Mouse (Mus musculus): ENCODE data around the gene Pwp2. TPM values are rescaled to one million over a fixed set of nuclear protein-coding genes. Genes with fewer than 3 reads are reported as not detected.
"Not testable (repeated sequence)": the region's sequence is repeated elsewhere in the genome, so short reads cannot be mapped to it uniquely, and the experiment has no call there.

The Pwp2 gene
- total RNA-seq (2021): 10 to 100 TPM; 18.1 to 21.0 TPM
- long read RNA-seq, transcript Pwp2-201 (21 exons, 3,872 nt): major isoform, 9 of 16 reads
- long read RNA-seq, partial matches to known transcripts: 4 of 16 reads
- long read RNA-seq, other reads (novel, unspliced or antisense): 3 of 16 reads

- DNase-seq (ENCODE audit: low spot score in 2 of 2): peak; percentile 80 to 88
These were observed at the start of gene Pwp2 for GRCm38 (mm10) chr10:78184531-78185380. TSS of gene Pwp2 (minus strand) at chr10:78185149.

- no peak for DNase-seq (ENCODE audit: low spot score in 2 of 2)
These were observed 48.8 kb upstream of the Pwp2 start for GRCm38 (mm10) chr10:78233756-78234155.

- no peak for DNase-seq (ENCODE audit: low spot score in 2 of 2)
These were observed 48.2 kb upstream of the Pwp2 start for GRCm38 (mm10) chr10:78233161-78233560.

- DNase-seq (ENCODE audit: low spot score in 2 of 2): no peak
These were observed 47.5 kb upstream of the Pwp2 start for GRCm38 (mm10) chr10:78232301-78232980.

GRCm38 (mm10) chr10:78228560-78228928, 43.6 kb upstream of the Pwp2 start:
- no peak for DNase-seq (ENCODE audit: low spot score in 2 of 2)

GRCm38 (mm10) chr10:78227875-78228559, 43.1 kb upstream of the Pwp2 start:
- no peak for DNase-seq (ENCODE audit: low spot score in 2 of 2)

- DNase-seq (ENCODE audit: low spot score in 2 of 2): no peak
These were observed 39.2 kb upstream of the Pwp2 start for GRCm38 (mm10) chr10:78224136-78224535.

- DNase-seq (ENCODE audit: low spot score in 2 of 2): no peak
These were observed 38.0 kb upstream of the Pwp2 start for GRCm38 (mm10) chr10:78222908-78223307.

GRCm38 (mm10) chr10:78221315-78221714, 36.4 kb upstream of the Pwp2 start:
- DNase-seq (ENCODE audit: low spot score in 2 of 2): no peak

GRCm38 (mm10) chr10:78219528-78219927, 34.6 kb upstream of the Pwp2 start:
- no peak for DNase-seq (ENCODE audit: low spot score in 2 of 2)

GRCm38 (mm10) chr10:78218576-78218975, 33.6 kb upstream of the Pwp2 start:
- DNase-seq (ENCODE audit: low spot score in 2 of 2): no peak

- DNase-seq (ENCODE audit: low spot score in 2 of 2): no peak
These were observed 31.6 kb upstream of the Pwp2 start for GRCm38 (mm10) chr10:78216376-78217083.

GRCm38 (mm10) chr10:78214371-78214770, 29.4 kb upstream of the Pwp2 start:
- no peak for DNase-seq (ENCODE audit: low spot score in 2 of 2)

- peak; percentile 29 to 33 for DNase-seq (ENCODE audit: low spot score in 2 of 2)
These were observed 26.4 kb upstream of the Pwp2 start for GRCm38 (mm10) chr10:78211311-78211710.

GRCm38 (mm10) chr10:78201182-78201581, 16.2 kb upstream of the Pwp2 start:
- DNase-seq (ENCODE audit: low spot score in 2 of 2): no peak

- no peak for DNase-seq (ENCODE audit: low spot score in 2 of 2)
These were observed 8.0 kb upstream of the Pwp2 start for GRCm38 (mm10) chr10:78192933-78193332.

GRCm38 (mm10) chr10:78186076-78186475, 1.1 kb upstream of the Pwp2 start:
- not testable (repeated sequence) for DNase-seq (ENCODE audit: low spot score in 2 of 2)

GRCm38 (mm10) chr10:78185381-78185725, 404 bp upstream of the Pwp2 start:
- no peak for DNase-seq (ENCODE audit: low spot score in 2 of 2)

GRCm38 (mm10) chr10:78183577-78183976, 1.4 kb downstream of the Pwp2 start:
- DNase-seq (ENCODE audit: low spot score in 2 of 2): no peak

GRCm38 (mm10) chr10:78182321-78182720, 2.6 kb downstream of the Pwp2 start:
- no peak for DNase-seq (ENCODE audit: low spot score in 2 of 2)

- DNase-seq (ENCODE audit: low spot score in 2 of 2): no peak
These were observed 10.5 kb downstream of the Pwp2 start for GRCm38 (mm10) chr10:78174474-78174873.

Measured in layer of hippocampus, postnatal 10 days (tissue).